Mouse (Mus musculus) kidney, embryonic 14.5 days (tissue): ENCODE data around the gene Cep170. TPM values are rescaled to one million over a fixed set of nuclear protein-coding genes. Genes with fewer than 3 reads are reported as not detected.

Experiments
- ATAC-seq: fragments of 200-750 bp; cut with Nextera tagmentation; 2 replicates; pipeline ENCODE4 v1.8.0; 2017; ENCODE audit warnings: moderate number of reproducible peaks, mild to moderate bottlenecking, moderate TSS enrichment, moderate library complexity; ENCODE audit not compliant: low FRiP score, low TSS enrichment
- H3K27ac ChIP-seq: fragments of 300-500 bp; sonication (generic); 2 replicates; pipeline ENCODE4 v1.5.1; 2014; ENCODE audit warnings: low read depth, mild to moderate bottlenecking, low read length, moderate library complexity, mixed read lengths
- H3K27me3 ChIP-seq: fragments of 300-500 bp; sonication (generic); 2 replicates; pipeline ENCODE4 v1.6.1; 2014; ENCODE audit warnings: mild to moderate bottlenecking, low read length; ENCODE audit not compliant: control insufficient read depth, insufficient read depth
- H3K36me3 ChIP-seq: fragments of 300-500 bp; sonication (generic); 2 replicates; pipeline ENCODE4 v1.6.1; 2014; ENCODE audit warnings: low read length, mixed read lengths; ENCODE audit not compliant: control insufficient read depth, insufficient read depth
- H3K4me1 ChIP-seq: fragments of 300-500 bp; sonication (generic); 2 replicates; pipeline ENCODE4 v1.6.1; 2014; ENCODE audit warnings: low read length, mixed read lengths; ENCODE audit not compliant: control insufficient read depth, insufficient read depth
- H3K4me2 ChIP-seq: fragments of 300-500 bp; sonication (generic); replicated peaks from 2 replicates; pipeline ENCODE4 v1.6.1; 2014; ENCODE audit warnings: low read depth, mild to moderate bottlenecking, low read length
- H3K4me3 ChIP-seq: fragments of 300-500 bp; sonication (generic); 2 replicates; pipeline ENCODE4 v1.5.1; 2014; ENCODE audit warnings: mild to moderate bottlenecking, low read length
- H3K9ac ChIP-seq: fragments of 300-500 bp; sonication (generic); 2 replicates; pipeline ENCODE4 v1.6.1; 2014; ENCODE audit warnings: low read depth, mild to moderate bottlenecking, low read length, moderate library complexity
- H3K9me3 ChIP-seq: fragments of 300-500 bp; sonication (generic); 2 replicates; pipeline ENCODE4 v1.6.1; 2016; ENCODE audit warnings: low read length; ENCODE audit not compliant: control insufficient read depth
- WGBS: fragments of 180-500 bp; shearing (Covaris S2); extraction: QIAGEN DNeasy Blood & Tissue Kit; methylation state at CpG from one replicate; pipeline ENCODE4 v1.1.7; 2014; 5-methylcytosine and 5-hydroxymethylcytosine counted together
- polyA plus RNA-seq: library from polyadenylated mRNA; unstranded; fragments of >200 nt; fragmentation: Nextera tagmentation; extraction: Ambion mirVana; gene quantifications from 2 replicates; pipeline ENCODE4 v1.2.1, GENCODE M21; 2014

Gene Cep170
- polyA plus RNA-seq, 1 experiment from 2014 or later, result 32.2 TPM

DNA sequence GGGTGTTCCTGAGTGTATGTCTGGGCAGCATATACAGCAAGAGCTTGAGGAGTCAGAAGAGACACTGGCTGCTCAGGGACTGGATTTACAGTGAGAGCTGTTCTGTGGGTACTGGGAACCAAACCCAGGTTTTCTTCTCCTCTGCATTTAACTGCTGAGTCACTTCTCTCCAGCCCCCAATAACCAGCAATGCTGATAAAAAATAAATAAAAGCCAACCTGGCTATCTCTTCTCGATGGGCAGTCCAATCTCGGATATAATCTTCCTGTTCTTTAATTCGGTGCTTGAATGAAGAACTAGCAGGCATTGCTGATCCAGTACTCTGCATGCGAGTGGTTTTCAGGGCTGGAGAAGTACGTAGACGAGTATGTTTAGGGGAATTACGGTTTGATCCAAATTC, 64.2 kb downstream of the Cep170 start:
- H3K27ac ChIP-seq, result no peak overlapping the region
- no peak for ATAC-seq
- H3K9ac ChIP-seq, result no peak overlapping the region
- H3K27me3 ChIP-seq, result no peaks in the 10 kb centered on the region
- H3K36me3 ChIP-seq, result peaks cover 18% of the 10 kb centered on the region
- H3K4me2 ChIP-seq, result no peak overlapping the region
- H3K4me3 ChIP-seq, result no peak overlapping the region
- H3K9me3 ChIP-seq, result no peaks in the 10 kb centered on the region
- WGBS, result 94% methylated on average over 7 of the region's 7 CpGs
- H3K4me1 ChIP-seq, result no peaks in the 10 kb centered on the region

DNA sequence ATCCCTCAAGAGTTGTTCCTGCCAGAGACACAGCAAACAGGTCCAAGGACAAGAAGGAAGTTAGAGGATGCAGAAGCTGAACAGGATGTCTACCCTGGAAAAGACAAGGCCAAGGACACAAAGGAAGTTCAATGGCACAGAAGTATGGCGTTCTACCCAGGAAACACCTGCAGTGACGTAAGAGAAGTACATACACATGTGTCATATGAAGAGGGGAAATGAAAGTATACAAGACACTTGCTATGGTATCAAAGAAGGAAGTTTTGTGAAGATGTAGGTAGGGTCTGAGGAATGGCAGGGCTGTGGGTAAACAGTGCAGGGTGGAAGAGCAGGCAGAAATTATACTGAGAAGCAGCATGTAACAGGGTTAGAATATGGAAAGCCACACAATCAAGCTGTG, 81.0 kb downstream of the Cep170 start:
- H3K4me1 ChIP-seq, result no peaks in the 10 kb centered on the region
- no peaks in the 10 kb centered on the region for H3K27me3 ChIP-seq
- no peaks in the 10 kb centered on the region for H3K9me3 ChIP-seq
- 89% methylated on average over 2 of the region's 2 CpGs for WGBS
- H3K9ac ChIP-seq, result no peak overlapping the region
- no peak overlapping the region for H3K4me3 ChIP-seq
- H3K36me3 ChIP-seq, result peaks cover 41% of the 10 kb centered on the region
- H3K4me2 ChIP-seq, result no peak overlapping the region
- H3K27ac ChIP-seq, result no peak overlapping the region
- no peak for ATAC-seq

DNA sequence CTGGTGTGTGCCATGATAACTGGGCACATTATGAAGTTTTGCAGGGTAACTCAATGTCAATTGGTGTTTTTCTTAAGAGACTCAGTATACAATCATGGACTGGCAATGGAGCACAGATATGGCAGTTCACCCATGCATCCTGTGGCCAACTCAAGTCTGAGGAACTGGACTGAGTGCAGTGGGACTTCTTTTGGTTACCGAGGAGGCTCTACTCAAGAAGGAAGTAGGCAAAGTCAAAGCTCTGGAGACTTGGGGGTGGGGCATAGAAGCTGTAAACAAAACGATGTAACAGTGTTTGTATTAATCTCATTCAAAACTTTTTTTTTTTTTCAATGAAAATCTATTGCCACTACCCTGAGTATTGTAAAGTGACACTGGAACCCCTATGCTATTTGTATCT, 83.3 kb downstream of the Cep170 start:
- WGBS, result 96% methylated on average over 2 of the region's 2 CpGs
- Histone ChIP-seq H3K9ac (no peak overlapping the region), H3K4me3 (no peak overlapping the region), H3K27me3 (no peaks in the 10 kb centered on the region), H3K4me1 (no peaks in the 10 kb centered on the region), H3K36me3 (peaks cover 26% of the 10 kb centered on the region), H3K9me3 (no peaks in the 10 kb centered on the region), H3K4me2 (no peak overlapping the region), H3K27ac (no peak overlapping the region)
- no peak for ATAC-seq

DNA sequence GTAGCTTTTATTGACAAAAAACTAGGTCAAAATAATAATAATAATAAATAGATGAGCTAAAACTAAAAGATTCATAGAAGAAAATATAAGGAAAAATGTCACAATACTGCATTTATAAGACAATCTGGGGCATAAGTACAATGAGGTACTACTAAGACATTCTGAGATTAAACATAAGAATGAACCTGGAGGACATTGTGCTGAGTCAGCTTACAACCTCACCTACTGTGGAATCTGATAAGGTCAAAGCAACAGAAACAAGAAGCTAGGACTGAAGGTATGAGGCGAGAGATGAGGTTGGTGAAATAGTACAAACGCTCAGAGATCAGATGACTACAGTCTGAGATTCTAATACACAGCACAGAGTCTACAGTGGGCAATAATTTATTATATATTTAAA, 86.5 kb downstream of the Cep170 start:
- H3K4me3 ChIP-seq, result no peak overlapping the region
- H3K36me3 ChIP-seq, result peaks cover 13% of the 10 kb centered on the region
- no peak overlapping the region for H3K27ac ChIP-seq
- 79% methylated on average over 2 of the region's 2 CpGs for WGBS
- H3K9me3 ChIP-seq, result no peaks in the 10 kb centered on the region
- no peaks in the 10 kb centered on the region for H3K27me3 ChIP-seq
- no peaks in the 10 kb centered on the region for H3K4me1 ChIP-seq
- ATAC-seq, result no peak
- no peak overlapping the region for H3K9ac ChIP-seq
- H3K4me2 ChIP-seq, result no peak overlapping the region

DNA sequence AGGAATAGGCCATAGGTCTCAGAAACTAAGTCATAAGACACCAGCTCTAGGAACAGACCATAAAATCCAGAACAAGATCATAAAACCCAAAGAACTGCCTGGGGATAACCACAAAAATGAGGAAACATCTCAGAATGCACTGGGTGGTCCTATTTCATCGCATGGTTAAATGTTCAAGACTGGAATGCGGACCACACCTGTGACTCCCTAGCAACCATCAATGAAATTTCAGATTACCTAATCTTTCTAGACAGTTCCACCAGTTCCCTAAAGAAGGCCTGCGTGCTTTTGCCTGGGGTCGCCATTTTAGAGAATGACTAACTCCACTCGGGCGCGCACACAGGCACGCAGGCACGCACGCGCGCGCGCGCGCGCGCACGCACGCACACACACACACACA, 89.1 kb downstream of the Cep170 start:
- H3K27ac ChIP-seq, result no peak overlapping the region
- ATAC-seq, result no peak
- WGBS, result 85% methylated on average over 20 of the region's 20 CpGs

DNA sequence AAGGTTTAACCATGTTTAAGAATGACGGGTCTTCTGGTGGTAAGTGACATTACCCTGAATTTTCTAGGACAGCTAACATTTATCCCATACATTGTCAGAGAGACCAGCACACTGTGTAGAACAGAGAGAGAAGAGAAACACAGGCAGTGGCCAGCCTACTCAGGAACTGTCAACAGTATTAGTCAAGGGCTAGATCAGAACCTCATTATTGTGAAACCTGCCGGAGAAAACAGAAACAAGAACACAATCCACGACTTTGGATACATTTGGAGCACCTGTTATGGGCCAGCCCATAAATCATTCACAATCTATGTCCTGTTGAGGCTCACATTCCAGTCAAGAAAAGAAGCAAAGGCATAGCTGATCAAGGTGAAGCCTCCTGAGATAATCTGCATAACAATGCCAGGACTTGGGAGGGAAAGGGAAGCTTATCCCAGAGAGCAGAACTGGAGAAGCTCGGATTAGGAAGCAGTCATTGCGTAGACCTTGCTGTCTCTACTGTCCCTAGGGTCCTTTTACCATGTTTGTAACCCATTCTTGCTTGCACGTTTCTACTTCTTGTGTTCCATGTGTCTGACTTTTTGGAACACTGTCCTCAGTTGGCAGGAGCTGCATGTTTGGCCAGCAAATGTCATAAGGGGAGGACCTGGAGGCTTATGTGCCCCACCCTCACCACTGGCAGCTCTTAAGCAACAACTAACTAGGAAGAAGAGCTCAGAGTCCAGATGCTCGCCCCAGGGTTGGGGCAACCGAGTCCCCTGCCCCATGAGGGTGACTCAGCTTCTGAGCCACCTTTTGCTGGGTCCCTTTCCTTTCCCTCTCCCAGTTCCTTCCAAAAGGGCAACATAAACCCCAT, 89.8 kb downstream of the Cep170 start:
- 78% methylated on average over 8 of the region's 8 CpGs for WGBS
- no peak for ATAC-seq
- no peaks in the 10 kb centered on the region for H3K4me1 ChIP-seq
- no peak overlapping the region for H3K4me3 ChIP-seq
- H3K4me2 ChIP-seq, result no peak overlapping the region
- no peaks in the 10 kb centered on the region for H3K27me3 ChIP-seq
- no peaks in the 10 kb centered on the region for H3K36me3 ChIP-seq
- no peak overlapping the region for H3K9ac ChIP-seq
- H3K27ac ChIP-seq, result no peak overlapping the region
- no peaks in the 10 kb centered on the region for H3K9me3 ChIP-seq

More for the DNA sequence above, 89.1 kb downstream of the Cep170 start:
- H3K36me3 ChIP-seq, result no peaks in the 10 kb centered on the region
- H3K9me3 ChIP-seq, result no peaks in the 10 kb centered on the region
- no peak overlapping the region for H3K4me2 ChIP-seq
- no peaks in the 10 kb centered on the region for H3K27me3 ChIP-seq
- H3K4me1 ChIP-seq, result no peaks in the 10 kb centered on the region
- no peak overlapping the region for H3K4me3 ChIP-seq
- H3K9ac ChIP-seq, result no peak overlapping the region

DNA sequence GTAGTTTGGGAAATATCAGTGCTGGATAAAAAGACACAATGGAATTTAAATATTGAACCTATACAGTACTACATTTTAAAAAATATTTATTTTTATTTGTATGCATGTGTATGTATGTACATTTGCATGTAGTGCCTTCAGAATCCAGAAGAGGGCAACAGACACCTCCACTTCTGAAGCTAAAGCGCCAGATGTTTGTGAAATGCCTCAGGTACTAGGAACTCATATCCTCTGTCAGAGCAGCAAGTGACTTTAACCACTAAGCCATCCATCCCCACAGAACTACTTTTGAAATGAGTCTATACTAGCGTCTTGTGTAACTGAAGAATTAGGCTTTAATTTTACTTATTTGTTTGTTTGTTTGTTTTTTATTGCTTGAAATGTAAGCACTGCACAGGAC, 101.4 kb downstream of the Cep170 start:
- Histone ChIP-seq H3K4me2 (no peak overlapping the region), H3K4me1 (no peaks in the 10 kb centered on the region), H3K27ac (no peak overlapping the region), H3K36me3 (no peaks in the 10 kb centered on the region), H3K27me3 (no peaks in the 10 kb centered on the region), H3K9ac (no peak overlapping the region), H3K9me3 (no peaks in the 10 kb centered on the region), H3K4me3 (no peak overlapping the region)
- WGBS, result 46% methylated on average over 2 of the region's 2 CpGs
- no peak for ATAC-seq

DNA sequence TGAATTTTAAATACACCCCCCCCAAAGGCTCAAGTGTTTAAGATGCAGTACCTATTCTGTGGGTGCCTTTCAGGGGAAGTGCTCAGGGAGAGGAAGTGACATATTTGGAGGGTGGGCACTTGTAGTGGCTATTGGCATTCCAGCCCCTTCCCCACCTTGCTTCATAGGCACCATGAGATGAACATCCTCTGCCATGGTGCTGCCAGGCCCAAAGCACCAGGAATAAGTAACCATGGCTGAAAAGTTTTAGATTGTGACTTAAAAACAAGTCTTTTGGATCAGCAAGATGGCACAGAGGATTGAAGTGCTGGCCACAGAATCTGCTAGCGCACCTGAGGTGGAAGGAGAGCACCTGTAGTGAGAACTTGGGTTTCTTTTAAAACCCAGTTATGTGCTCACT, 113.6 kb downstream of the Cep170 start:
- Histone ChIP-seq H3K4me1 (no peaks in the 10 kb centered on the region), H3K9me3 (no peaks in the 10 kb centered on the region), H3K4me2 (no peak overlapping the region), H3K4me3 (no peak overlapping the region), H3K9ac (no peak overlapping the region), H3K27ac (no peak overlapping the region), H3K36me3 (no peaks in the 10 kb centered on the region), H3K27me3 (no peaks in the 10 kb centered on the region)
- 97% methylated on average over 1 of the region's 1 CpGs for WGBS
- no peak for ATAC-seq

DNA sequence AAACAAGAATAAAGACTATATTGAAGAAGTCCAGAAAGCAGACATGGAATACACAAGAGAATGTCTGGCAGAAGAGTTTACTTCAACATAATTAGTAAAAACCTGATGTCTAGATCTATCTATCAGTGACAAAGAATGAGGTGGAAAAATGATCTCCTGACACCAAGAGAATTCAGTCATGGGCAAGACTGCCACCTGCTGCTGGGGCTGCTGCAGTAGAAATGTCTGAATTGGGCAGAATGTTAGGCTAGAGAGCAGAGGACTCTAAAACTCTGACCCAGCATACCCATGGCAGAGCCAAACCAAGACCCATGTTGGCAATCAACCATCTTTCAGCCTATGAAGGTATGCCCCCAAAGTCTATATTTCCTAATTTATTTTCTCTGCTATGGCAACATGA, 114.1 kb downstream of the Cep170 start:
- no peaks in the 10 kb centered on the region for H3K9me3 ChIP-seq
- no peak for ATAC-seq
- H3K4me3 ChIP-seq, result no peak overlapping the region
- H3K36me3 ChIP-seq, result no peaks in the 10 kb centered on the region
- H3K4me2 ChIP-seq, result no peak overlapping the region
- H3K9ac ChIP-seq, result no peak overlapping the region
- no peaks in the 10 kb centered on the region for H3K4me1 ChIP-seq
- H3K27ac ChIP-seq, result no peak overlapping the region
- H3K27me3 ChIP-seq, result no peaks in the 10 kb centered on the region
